Mouse (Mus musculus): ENCODE measurements around the gene Tcap.

GRCm38 (mm10) chr11:98379379-98379778, 4.2 kb upstream of the Tcap start:
- TF ChIP-seq POLR2A (IDR thresholded peaks at IDR 0.05; ENCODE audit: low read depth, low read length): no peak
- no peak for TF ChIP-seq CTCF (IDR thresholded peaks at IDR 0.05; ENCODE audit: borderline replicate concordance, insufficient read depth, low read length)

Data from embryonic fibroblast, embryonic 13.5 days (primary cell).